19 mouse cellular contexts compared by ENCODE assay signal in genomic region chr19:38336553-38336952, GRCm38 (mm10). TPM values are rescaled to one million over a fixed set of nuclear protein-coding genes. Genes with fewer than 3 reads are reported as not detected.
DNase-seq lines count a peak whose midpoint lies in the region; ATAC-seq and TF ChIP-seq lines count a peak whose summit lies in the region.
"Had no signal": no experiment of that assay in that cellular context is flagged by ENCODE, and none has a peak within 500 bp of the region (broad histone marks: within the 10 kb centered on the region; RNA-seq: fewer than 3 reads in every experiment).

No protein-coding gene starts in this region.

- no peaks in the 10 kb centered on the region for H3K9me3 ChIP-seq in intestine, postnatal 0 days (ENCODE audit: control insufficient read depth)
- H3K9me3 ChIP-seq: embryonic facial prominence, embryonic 10.5 days; forebrain, embryonic 13.5 days; heart, embryonic 12.5 days had no signal

- H3K4me3 ChIP-seq in intestine, postnatal 0 days (ENCODE audit: low read depth, low read length), result no peak overlapping the region
- H3K4me3 ChIP-seq in small intestine, adult 2 months (ENCODE audit: low read depth, low read length), result no peak overlapping the region
- H3K4me3 ChIP-seq: embryonic facial prominence, embryonic 10.5 days; forebrain, embryonic 13.5 days; gastrocnemius, adult 2 months; heart, embryonic 12.5 days had no signal

- no peaks in the 10 kb centered on the region for H3K36me3 ChIP-seq in intestine, postnatal 0 days (ENCODE audit: control insufficient read depth, insufficient read depth)
- H3K36me3 ChIP-seq in small intestine, adult 2 months (ENCODE audit: control insufficient read depth, insufficient read depth, low read length), result no peaks in the 10 kb centered on the region
- H3K36me3 ChIP-seq: embryonic facial prominence, embryonic 10.5 days; heart, embryonic 12.5 days had no signal

- no peaks in the 10 kb centered on the region for H3K4me1 ChIP-seq in intestine, postnatal 0 days (replicated peaks; ENCODE audit: control insufficient read depth, insufficient read depth, low read length)
- peaks cover 21% of the 10 kb centered on the region for H3K4me1 ChIP-seq in small intestine, adult 2 months (ENCODE audit: control insufficient read depth, insufficient read depth, insufficient read length, low read length)
- H3K4me1 ChIP-seq: embryonic facial prominence, embryonic 10.5 days; forebrain, embryonic 13.5 days; heart, embryonic 12.5 days had no signal

- H3K27me3 ChIP-seq in intestine, postnatal 0 days (replicated peaks; ENCODE audit: control insufficient read depth, insufficient read depth, low read length), result no peaks in the 10 kb centered on the region
- H3K27me3 ChIP-seq in small intestine, adult 2 months (ENCODE audit: control insufficient read depth, insufficient read depth, low read length), result no peaks in the 10 kb centered on the region
- H3K27me3 ChIP-seq: CH12.LX; forebrain, embryonic 13.5 days; heart, embryonic 12.5 days; Patski had no signal

- H3K27ac ChIP-seq in intestine, postnatal 0 days (ENCODE audit: low read depth, low read length), result no peak overlapping the region
- H3K27ac ChIP-seq in small intestine, adult 2 months (ENCODE audit: insufficient read depth, low read depth, low read length), result peak overlapping the region; percentile 98
- H3K27ac ChIP-seq: embryonic facial prominence, embryonic 10.5 days; forebrain, embryonic 13.5 days; gastrocnemius, adult 2 months had no signal

- DNase-seq in kidney, adult 18-20 months, result peak; percentile 21
- DNase-seq in kidney, postnatal 4 days, result no peak
- peak; percentile 23 to 67 for DNase-seq in kidney, postnatal 25 days
- no peak for DNase-seq in kidney, postnatal 10 days
- DNase-seq in thymus, postnatal 0 days (ENCODE audit: low spot score), result no peak
- DNase-seq: adrenal gland, postnatal 14 days; cerebellum, adult 18-20 months; cerebellum, postnatal 10 days; forebrain, postnatal 0 days; gastrocnemius, adult 2 months; gastrocnemius, postnatal 25 days had no signal

- no peak overlapping the region for H3K9ac ChIP-seq in intestine, postnatal 0 days (ENCODE audit: low read depth, low read length)
- H3K9ac ChIP-seq: forebrain, embryonic 13.5 days; forebrain, postnatal 0 days; heart, embryonic 12.5 days had no signal

- H3K4me2 ChIP-seq in intestine, postnatal 0 days (replicated peaks; ENCODE audit: low read depth), result no peak overlapping the region
- H3K4me2 ChIP-seq: forebrain, embryonic 13.5 days; heart, embryonic 12.5 days had no signal

- peak; percentile 69 for ATAC-seq in intestine, postnatal 0 days
- ATAC-seq: activated CD4-positive, CD25-positive, alpha-beta regulatory T cell, adult 4 months; forebrain, embryonic 13.5 days; forebrain, postnatal 0 days; Patski had no signal

- no peak for TF ChIP-seq POLR2A in small intestine, adult 2 months (IDR thresholded peaks at IDR 0.05; ENCODE audit: low read depth, low read length)

- 45% methylated on average over 3 of the region's 3 CpGs for WGBS in intestine, postnatal 0 days
- 24% methylated on average over 3 of the region's 3 CpGs for WGBS in small intestine, adult 2 months

- no peak for TF ChIP-seq CTCF in intestine, postnatal 0 days (IDR thresholded peaks at IDR 0.05; ENCODE audit: low read depth)
- peak; percentile 7; the same call in 1 of the 2 replicates for TF ChIP-seq CTCF in small intestine, adult 2 months (IDR thresholded peaks at IDR 0.05; ENCODE audit: extremely low read depth, insufficient read length, insufficient replicate concordance, low read depth, low read length)

RNA-seq across cellular contexts. Expression of gene Slc35g1, which starts 59.2 kb away (rescaled TPM):
- 7.2 and 7.8 TPM in 2 replicates for polyA plus RNA-seq in intestine, postnatal 0 days (2015; fragmentation: Nextera tagmentation; extraction: Ambion mirVana)
- 25.1 and 36.9 TPM in 2 replicates for polyA plus RNA-seq in small intestine, adult 2 months (2012; rRNA removed)
- polyA plus RNA-seq in thymus, postnatal 0 days (2015; fragmentation: Nextera tagmentation; extraction: Ambion mirVana), result 3.1 and 3.7 TPM in 2 replicates

Comparison
In these comparisons a context has a peak if more than half of its experiments do, and no peak if none do; other contexts are left out.
1. DNase-seq: peak in kidney, adult 18-20 months (single experiment) and kidney, postnatal 25 days (2 of 2); none in kidney, postnatal 4 days (0 of 2), kidney, postnatal 10 days (single experiment) and thymus, postnatal 0 days (single experiment).